Mouse (Mus musculus) kidney, adult 9 months (tissue): ENCODE measurements around the gene Rufy3.

ENCODE experiments used
- DNase-seq: peaks from one replicate; pipeline ENCODE4 v3.0.0; 2022

Gene Rufy3

GRCm38 (mm10) chr5:88685745-88686299, 121.0 kb downstream of the Rufy3 start:
- DNase-seq, result no peak

- DNase-seq, result no peak
Observed at GRCm38 (mm10) chr5:88687996-88688406, 123.2 kb downstream of the Rufy3 start.

DNA sequence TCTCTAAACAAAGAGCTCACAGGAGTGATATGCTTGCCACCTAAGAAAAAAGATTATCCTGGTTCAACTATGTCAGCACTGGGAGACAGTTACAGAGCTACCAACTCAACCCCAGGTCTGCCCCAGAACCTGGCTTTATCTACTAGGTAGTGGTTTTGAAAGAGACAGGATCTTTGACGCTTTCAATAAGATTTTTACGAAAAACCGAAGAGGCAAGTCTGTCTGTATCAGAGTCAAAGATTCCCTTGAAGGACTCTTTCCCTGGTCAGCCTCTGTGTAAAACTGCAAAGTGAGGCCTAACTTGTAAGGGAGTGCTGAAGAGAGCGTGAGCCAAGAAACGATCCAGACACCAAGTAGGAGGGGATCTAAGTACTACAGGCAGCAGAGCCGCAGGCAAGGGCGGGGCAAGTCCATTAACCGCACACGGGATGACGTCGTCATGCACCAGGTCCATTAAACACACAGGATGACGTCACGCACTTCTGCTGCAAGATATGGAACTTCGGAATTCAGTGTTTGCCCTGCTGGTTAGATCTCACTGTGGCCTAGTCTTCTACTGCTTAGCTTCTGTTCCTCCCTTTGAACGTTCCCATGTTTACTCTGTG, 123.8 kb downstream of the Rufy3 start:
- DNase-seq, result no peak

DNA sequence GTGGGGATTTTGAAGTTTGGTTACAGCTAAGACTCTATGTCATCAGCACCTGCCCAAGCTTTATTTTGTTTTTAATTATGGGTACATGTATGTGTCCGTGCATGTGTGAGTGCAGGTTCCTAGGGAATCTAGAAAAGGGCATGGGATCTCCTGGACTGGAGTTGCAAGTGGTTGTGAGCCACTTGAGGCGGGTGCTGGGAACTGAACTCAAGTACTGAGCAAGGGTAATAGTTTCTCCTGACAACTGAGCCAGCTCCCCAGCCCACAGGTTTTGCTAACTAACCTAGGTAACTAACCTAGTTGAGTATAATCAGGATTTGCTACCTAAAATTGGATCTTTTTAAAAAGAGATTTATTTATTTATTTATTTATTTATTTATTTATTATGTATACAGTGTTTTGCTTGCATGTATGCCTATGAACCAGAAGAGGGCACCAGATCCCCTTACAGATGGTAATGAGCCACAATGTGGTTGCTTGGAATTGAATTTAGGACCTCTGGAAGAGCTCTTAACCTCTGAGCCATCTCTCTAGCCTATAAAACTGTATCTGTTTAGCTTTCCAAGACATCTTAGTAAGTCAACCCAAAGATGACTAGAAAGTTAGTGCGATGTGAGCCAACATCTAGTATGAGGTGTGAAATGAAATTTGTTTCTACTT, 124.6 kb downstream of the Rufy3 start:
- peak; percentile 48 for DNase-seq

- DNase-seq, result no peak
Observed at GRCm38 (mm10) chr5:88690681-88691505, 126.1 kb downstream of the Rufy3 start.

- peak; percentile 71 for DNase-seq
Observed at GRCm38 (mm10) chr5:88691506-88692095, 126.8 kb downstream of the Rufy3 start.

GRCm38 (mm10) chr5:88692586-88692985, 127.7 kb downstream of the Rufy3 start:
- DNase-seq, result no peak

- no peak for DNase-seq
Observed at GRCm38 (mm10) chr5:88693057-88693456, 128.2 kb downstream of the Rufy3 start.

GRCm38 (mm10) chr5:88697291-88697690, 132.5 kb downstream of the Rufy3 start:
- DNase-seq, result no peak

GRCm38 (mm10) chr5:88699251-88699913, 134.5 kb downstream of the Rufy3 start:
- DNase-seq, result no peak
